Mouse (Mus musculus) lung, adult 2 months (tissue): ENCODE results near the gene Tbc1d17.

ENCODE experiments used
- CTCF ChIP-seq: fragments of 200-500 bp; IDR thresholded peaks from 2 replicates; pipeline ENCODE4 v1.5.1; 2011; ENCODE audit warnings: mild to moderate bottlenecking, low read length, control low read depth; ENCODE audit not compliant: insufficient read depth
- POLR2A ChIP-seq: fragments of 200-500 bp; IDR thresholded peaks from 2 replicates; pipeline ENCODE4 v1.6.1; 2011; ENCODE audit warnings: low read depth, mild to moderate bottlenecking, control low read depth, low read length, borderline replicate concordance; ENCODE audit errors: extremely low read depth

- no peak for TF ChIP-seq CTCF
- TF ChIP-seq POLR2A, result no peak
Measured at GRCm38 (mm10) chr7:44888256-44889105, 39.6 kb upstream of the Tbc1d17 start.
